Mouse (Mus musculus) yolk sac, embryonic 10.5 days (tissue): Measurements from ENCODE around the gene Ccdc66.

Experiments
- DNase-seq: peaks from one replicate; pipeline ENCODE4 v3.0.0-alpha.2; 2017; ENCODE audit warnings: low spot score

Gene Ccdc66

GRCm38 (mm10) chr14:27507894-27508643 lies at the start of gene Ccdc66:
Ccdc66 (minus strand) TSS chr14:27508460.
- peak; percentile 98 for DNase-seq

DNA sequence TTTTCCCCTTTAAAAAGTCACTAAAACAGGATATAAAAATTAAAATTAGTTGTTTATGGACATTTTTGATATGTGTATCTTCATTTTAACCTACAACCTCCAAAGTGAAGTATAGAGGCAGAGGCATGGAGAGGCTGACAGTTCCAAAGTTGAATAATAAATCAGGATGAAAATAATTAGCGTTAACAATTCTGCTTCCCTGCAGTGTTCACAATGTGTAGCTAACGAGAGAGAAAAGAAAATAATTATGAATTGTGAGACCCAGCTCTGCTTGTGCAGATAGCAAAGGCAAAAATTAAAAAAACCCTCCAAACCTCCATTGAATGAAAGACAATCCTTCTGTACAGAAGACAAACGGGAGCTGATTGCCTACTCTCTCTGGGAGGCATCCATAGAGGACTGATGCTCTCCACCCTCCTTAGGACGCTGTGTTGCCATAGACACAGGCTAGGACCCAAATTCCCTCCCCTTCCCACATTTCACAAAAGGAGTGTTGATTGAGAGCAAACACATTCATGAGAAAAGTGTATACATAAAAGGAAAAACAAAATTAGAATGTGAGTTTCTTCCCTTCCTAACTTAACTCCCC lies 35.7 kb upstream of the Ccdc66 start:
- DNase-seq, result no peak

DNA sequence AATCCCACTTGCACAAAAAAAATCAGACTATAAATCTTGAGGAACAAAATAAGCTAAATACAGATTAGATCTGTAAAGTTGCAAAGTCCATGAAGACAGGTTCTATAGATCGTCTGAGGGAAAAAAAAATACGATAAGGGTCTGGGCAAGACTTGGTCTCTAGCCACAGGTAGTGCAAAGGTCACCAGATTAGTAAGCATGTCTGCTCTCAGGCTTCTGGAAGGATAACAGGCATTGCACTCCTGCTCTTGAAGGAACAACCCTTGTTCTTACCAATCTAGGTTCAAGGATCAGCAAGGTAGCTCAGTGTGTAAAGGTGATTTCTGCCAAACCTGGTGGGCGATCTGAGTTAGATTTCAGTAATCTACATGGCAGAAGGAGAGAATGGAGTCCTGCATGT lies 28.2 kb upstream of the Ccdc66 start:
- DNase-seq, result peak; percentile 41

DNA sequence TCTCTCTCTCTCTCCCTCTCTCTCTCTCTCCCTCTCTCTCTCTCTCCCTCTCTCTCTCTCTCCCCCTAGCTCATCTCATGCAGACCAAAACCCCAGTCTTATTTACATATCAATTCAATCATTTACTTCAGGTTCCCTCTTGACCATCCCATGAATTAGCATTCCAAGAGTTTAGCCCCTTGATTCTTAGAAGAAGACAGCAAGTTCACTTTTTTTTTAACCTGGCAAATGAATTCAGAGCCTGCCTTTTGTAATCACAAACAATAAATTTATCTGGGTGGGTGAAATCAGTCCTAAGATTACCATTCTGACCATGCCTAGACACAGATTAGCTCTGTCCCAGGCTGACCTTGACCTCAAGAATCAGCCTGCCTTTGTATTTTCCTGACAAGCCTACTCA lies 16.3 kb upstream of the Ccdc66 start:
- DNase-seq, result no peak

DNA sequence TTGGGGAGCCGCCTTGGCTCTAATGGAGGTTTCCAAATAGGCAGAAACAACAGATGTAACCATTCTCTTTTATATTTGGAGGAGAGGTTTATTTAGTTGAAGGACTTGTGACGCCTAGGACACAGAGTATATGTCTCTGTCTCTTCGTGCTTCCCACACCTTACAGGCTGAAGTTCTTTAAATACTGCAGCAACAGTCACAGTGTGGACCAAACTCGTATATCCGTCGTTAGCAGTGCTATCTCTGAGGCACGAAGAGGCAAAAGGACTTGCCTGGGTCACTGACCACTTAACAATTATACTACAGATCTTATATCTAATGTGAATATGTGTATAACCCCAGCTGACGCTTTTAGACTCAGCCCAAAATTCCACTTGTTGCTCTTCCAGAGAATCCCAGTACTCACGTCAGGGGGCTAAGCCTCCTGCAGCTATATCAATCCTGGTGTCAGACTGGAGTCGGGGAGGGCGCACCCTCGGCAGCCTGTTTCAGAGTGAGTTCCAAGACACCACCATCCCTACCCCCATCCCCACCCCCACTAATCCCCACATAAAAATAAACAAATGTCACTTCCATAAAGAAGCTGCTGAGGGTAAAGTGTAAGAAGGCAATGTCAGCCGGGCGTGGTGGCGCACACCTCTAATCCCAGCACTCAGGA lies 513 bp upstream of the Ccdc66 start:
- no peak for DNase-seq

GRCm38 (mm10) chr14:27501096-27501495 lies 7.2 kb downstream of the Ccdc66 start:
- DNase-seq, result no peak

- DNase-seq, result no peak
Observed at GRCm38 (mm10) chr14:27493516-27493915, 14.7 kb downstream of the Ccdc66 start.

- no peak for DNase-seq
Observed at GRCm38 (mm10) chr14:27491399-27491798, 16.9 kb downstream of the Ccdc66 start.

DNA sequence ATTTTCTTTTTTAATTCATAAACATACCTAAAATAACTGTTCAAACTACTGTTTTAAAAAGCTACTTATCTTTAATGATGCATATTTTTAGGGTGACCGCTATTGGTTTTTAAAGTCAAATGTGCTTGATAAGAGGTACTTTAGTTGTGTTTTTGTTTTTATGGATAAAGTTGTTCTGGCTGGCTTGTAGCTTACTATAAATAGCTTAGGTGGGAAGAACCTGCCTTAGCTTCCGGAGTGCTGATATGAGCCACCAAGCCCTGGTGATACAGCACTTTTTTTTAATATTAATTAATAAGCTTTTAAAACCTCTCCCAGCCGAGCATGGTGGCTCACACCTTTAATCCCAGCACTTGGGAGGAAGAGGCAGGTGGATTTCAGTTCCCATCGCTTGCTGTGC lies 61.3 kb downstream of the Ccdc66 start:
- no peak for DNase-seq

GRCm38 (mm10) chr14:27444851-27445281 lies 63.4 kb downstream of the Ccdc66 start:
- no peak for DNase-seq

- no peak for DNase-seq
Observed at GRCm38 (mm10) chr14:27440921-27441320, 67.3 kb downstream of the Ccdc66 start.

DNA sequence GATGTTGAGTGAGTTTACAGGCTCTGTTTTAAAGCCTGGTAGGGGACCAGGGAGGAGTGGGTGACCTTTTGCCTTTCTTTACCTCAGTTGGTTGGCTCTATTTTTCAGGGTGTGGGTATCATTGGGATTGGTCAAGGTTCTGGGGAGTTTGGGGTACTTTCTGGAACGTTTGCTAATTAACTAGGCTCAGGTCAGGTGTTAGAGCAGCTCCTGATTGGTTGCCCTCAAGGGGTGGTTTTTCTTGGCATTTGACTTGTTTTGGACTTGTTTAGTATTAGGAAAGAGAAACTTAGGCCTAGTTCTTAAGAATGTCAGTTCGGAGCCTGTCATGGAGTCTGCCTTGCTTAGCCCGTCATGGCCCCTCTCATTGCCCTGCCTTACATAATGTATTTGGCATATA lies 71.4 kb downstream of the Ccdc66 start:
- no peak for DNase-seq

DNA sequence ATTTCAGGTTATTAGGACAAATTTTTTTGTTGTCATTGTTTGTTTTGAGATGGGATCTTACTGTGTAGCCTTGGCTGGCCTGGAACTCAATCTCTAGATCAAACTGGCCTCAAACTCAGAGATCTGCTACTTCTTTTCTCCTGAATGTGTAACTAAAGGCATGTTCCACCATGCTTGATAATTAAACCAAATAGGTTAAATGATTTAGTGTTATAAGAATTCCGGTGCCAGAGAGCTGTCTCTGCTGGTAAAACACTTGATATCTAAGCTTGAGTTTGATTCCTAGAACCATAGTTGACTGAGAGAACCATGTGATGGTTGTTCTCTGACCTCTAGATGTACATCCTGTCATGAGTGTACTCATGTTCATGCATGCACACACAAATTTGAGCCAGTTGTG lies 72.1 kb downstream of the Ccdc66 start:
- DNase-seq, result no peak

DNA sequence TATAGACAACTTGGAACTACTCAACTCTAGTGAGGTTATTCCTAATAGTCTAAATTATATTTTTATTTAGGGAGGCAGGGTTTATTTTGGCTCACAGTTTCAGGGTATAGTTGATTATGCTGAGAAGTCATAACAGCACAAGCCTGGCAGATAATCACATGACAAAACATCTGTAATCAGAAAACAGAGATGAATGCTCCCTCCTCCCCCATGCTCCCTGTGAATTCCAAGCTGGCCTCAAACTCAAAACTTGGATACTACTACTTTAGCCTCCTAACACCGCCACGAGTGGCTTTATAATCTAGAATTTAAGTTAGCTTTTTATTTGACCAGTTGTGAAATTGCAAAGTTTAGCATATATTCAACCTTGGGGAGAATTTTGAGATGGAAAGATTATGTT lies 76.2 kb downstream of the Ccdc66 start:
- DNase-seq, result no peak
